10 mouse cellular contexts compared by ENCODE assay signal in the genomic region with DNA sequence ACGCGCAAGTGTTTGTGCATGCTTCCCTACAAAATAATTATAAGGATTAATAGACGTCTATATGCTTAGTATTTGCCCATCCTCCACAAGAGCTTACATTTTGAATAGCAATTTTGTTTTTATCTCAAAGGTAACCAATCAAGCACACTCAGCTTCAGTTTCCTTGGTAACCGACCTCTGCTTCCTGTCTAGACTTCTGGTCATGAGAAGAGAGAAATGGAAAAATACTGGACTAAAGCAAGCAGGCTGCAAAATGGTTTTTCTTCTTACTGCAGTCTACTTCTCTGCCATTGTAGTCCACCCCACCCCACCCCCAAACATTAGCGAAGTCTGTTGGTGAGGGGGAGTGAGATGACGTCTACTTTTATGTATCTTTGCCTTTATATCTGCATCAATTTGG. TPM values are rescaled to one million over a fixed set of nuclear protein-coding genes. Genes with fewer than 3 reads are reported as not detected.
A peak's percentile ranks its signal among the peaks of the same experiment; 100 is the strongest.
DNase-seq lines count a peak whose midpoint lies in the region; ATAC-seq and TF ChIP-seq lines count a peak whose summit lies in the region.
"Had no signal": no experiment of that assay in that cellular context is flagged by ENCODE, and none has a peak within 500 bp of the region (broad histone marks: within the 10 kb centered on the region; RNA-seq: fewer than 3 reads in every experiment).

No protein-coding gene starts in this region.

- no peak for TF ChIP-seq CTCF in layer of hippocampus, adult 2 months (conservative IDR thresholded peaks at IDR 0.05)

- 61% methylated on average over 6 of the region's 6 CpGs for WGBS in forebrain, embryonic 13.5 days
- WGBS in limb, embryonic 12.5 days, result 85% methylated on average over 6 of the region's 6 CpGs

- no peak overlapping the region for H3K4me2 ChIP-seq in forebrain, embryonic 13.5 days
- H3K4me2 ChIP-seq in limb, embryonic 12.5 days, result no peak overlapping the region
- H3K4me2 ChIP-seq: embryonic facial prominence, embryonic 15.5 days; lung, embryonic 15.5 days; neural tube, embryonic 12.5 days had no signal

- H3K27ac ChIP-seq in layer of hippocampus, adult 2 months, result peak overlapping the region; percentile 51; the same call in 1 of the 2 replicates
- peak overlapping the region; percentile 63 for H3K27ac ChIP-seq in forebrain, embryonic 13.5 days
- H3K27ac ChIP-seq in limb, embryonic 12.5 days, result peak overlapping the region; percentile 53; the same call in 1 of the 2 replicates
- H3K27ac ChIP-seq: embryonic facial prominence, embryonic 15.5 days; lung, embryonic 15.5 days; neural tube, embryonic 12.5 days had no signal

- DNase-seq in layer of hippocampus, adult 2 months (ENCODE audit: low spot score in 2 of 2), result peak in 1 of 2 experiments; percentile 7
- no peak for DNase-seq in layer of hippocampus, adult 9-11 months
- peak; percentile 16 for DNase-seq in MN1 (ENCODE audit: low spot score)
- DNase-seq in thymus, postnatal 14 days, result no peak
- no peak for DNase-seq in ovary, postnatal 36 days (ENCODE audit: low spot score)

- H3K9ac ChIP-seq in forebrain, embryonic 13.5 days, result no peak overlapping the region
- no peak overlapping the region for H3K9ac ChIP-seq in limb, embryonic 12.5 days (replicated peaks)
- H3K9ac ChIP-seq: embryonic facial prominence, embryonic 15.5 days; lung, embryonic 15.5 days; neural tube, embryonic 12.5 days had no signal

- H3K4me3 ChIP-seq in layer of hippocampus, adult 2 months, result no peak overlapping the region
- no peak overlapping the region for H3K4me3 ChIP-seq in forebrain, embryonic 13.5 days
- H3K4me3 ChIP-seq in limb, embryonic 12.5 days (replicated peaks), result no peak overlapping the region
- H3K4me3 ChIP-seq: embryonic facial prominence, embryonic 15.5 days; lung, embryonic 15.5 days; neural tube, embryonic 12.5 days had no signal

- H3K27me3 ChIP-seq in forebrain, embryonic 13.5 days, result no peaks in the 10 kb centered on the region
- 0 out of 2 replicates have a peak, but pooled peaks cover 5% of the 10 kb centered on the region for H3K27me3 ChIP-seq in limb, embryonic 12.5 days
- H3K27me3 ChIP-seq: embryonic facial prominence, embryonic 15.5 days; lung, embryonic 15.5 days; neural tube, embryonic 12.5 days had no signal

- no peaks in the 10 kb centered on the region for H3K36me3 ChIP-seq in forebrain, embryonic 13.5 days (ENCODE audit: poor library complexity, severe bottlenecking)
- no peaks in the 10 kb centered on the region for H3K36me3 ChIP-seq in limb, embryonic 12.5 days
- H3K36me3 ChIP-seq: embryonic facial prominence, embryonic 15.5 days; lung, embryonic 15.5 days; neural tube, embryonic 12.5 days had no signal

- no peaks in the 10 kb centered on the region for H3K9me3 ChIP-seq in forebrain, embryonic 13.5 days (replicated peaks)
- no peaks in the 10 kb centered on the region for H3K9me3 ChIP-seq in limb, embryonic 12.5 days
- H3K9me3 ChIP-seq: embryonic facial prominence, embryonic 15.5 days; lung, embryonic 15.5 days; neural tube, embryonic 12.5 days had no signal

- 0 out of 2 replicates have a peak, but pooled peaks have one; percentile 27 for ATAC-seq in forebrain, embryonic 13.5 days
- ATAC-seq in limb, embryonic 12.5 days (ENCODE audit: insufficient number of reproducible peaks, insufficient read depth, low FRiP score, low TSS enrichment, low read depth), result no peak

- no peaks in the 10 kb centered on the region for H3K4me1 ChIP-seq in forebrain, embryonic 13.5 days
- no peaks in the 10 kb centered on the region for H3K4me1 ChIP-seq in limb, embryonic 12.5 days (replicated peaks)
- H3K4me1 ChIP-seq: embryonic facial prominence, embryonic 15.5 days; lung, embryonic 15.5 days; neural tube, embryonic 12.5 days had no signal

RNA-seq across cellular contexts. Expression of gene Alas2, which starts 35.9 kb away (rescaled TPM):
- 1 to 10 TPM; 4.0 to 6.3 TPM for total RNA-seq in layer of hippocampus, adult 2 months (2021)
- 25.6 and 28.1 TPM in 2 replicates for polyA plus RNA-seq in forebrain, embryonic 13.5 days (2015; fragmentation: Nextera tagmentation; extraction: Ambion mirVana)
- 36.9 and 43.3 TPM in 2 replicates for polyA plus RNA-seq in limb, embryonic 12.5 days (2016; fragmentation: Nextera tagmentation; extraction: Ambion mirVana)

RNA-seq across cellular contexts. Expression of gene Tmem29, which starts 52.3 kb away (rescaled TPM):
- total RNA-seq in layer of hippocampus, adult 2 months (2021), result 10 to 100 TPM; 34.6 to 37.0 TPM
- polyA plus RNA-seq in forebrain, embryonic 13.5 days (2015; fragmentation: Nextera tagmentation; extraction: Ambion mirVana), result 53.7 and 56.1 TPM in 2 replicates
- 42.0 and 43.8 TPM in 2 replicates for polyA plus RNA-seq in limb, embryonic 12.5 days (2016; fragmentation: Nextera tagmentation; extraction: Ambion mirVana)
